In the genomic region with DNA sequence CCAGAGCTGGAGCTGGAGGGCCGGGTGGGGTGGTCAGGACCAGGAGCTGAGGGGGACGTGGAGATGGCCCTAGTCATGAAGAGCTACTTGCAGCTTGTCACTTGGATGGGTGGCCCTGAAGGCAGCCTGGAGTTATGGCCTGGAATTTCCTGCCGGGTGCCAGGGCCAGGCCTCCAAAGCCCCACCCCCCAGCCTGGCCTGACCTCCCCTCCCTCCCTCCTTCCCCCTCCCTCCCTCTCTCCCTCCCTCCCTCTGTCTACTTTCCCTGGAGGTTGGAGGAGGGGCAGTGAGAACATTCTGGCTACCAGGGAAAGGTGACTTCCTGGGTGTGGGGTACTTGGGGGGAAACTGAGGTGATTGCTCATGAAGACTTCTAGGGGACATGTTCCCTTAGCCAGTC, we compare ENCODE assay signal across 9 mouse cellular contexts. TPM values are rescaled to one million over a fixed set of nuclear protein-coding genes. Genes with fewer than 3 reads are reported as not detected.
DNase-seq lines count a peak whose midpoint lies in the region; ATAC-seq and TF ChIP-seq lines count a peak whose summit lies in the region.
"Had no signal": no experiment of that assay in that cellular context is flagged by ENCODE, and none has a peak within 500 bp of the region (broad histone marks: within the 10 kb centered on the region; RNA-seq: fewer than 3 reads in every experiment).

No protein-coding gene starts in this region.

- peak overlapping the region; percentile 44 for H3K4me3 ChIP-seq in cerebellum, adult 2 months (replicated peaks; ENCODE audit: insufficient read depth, low read depth, low read length)
- peak overlapping the region; percentile 98 for H3K4me3 ChIP-seq in kidney, embryonic 15.5 days (replicated peaks)

- no peaks in the 10 kb centered on the region for H3K27me3 ChIP-seq in cerebellum, adult 2 months (ENCODE audit: control insufficient read depth, insufficient read depth, low read length)
- H3K27me3 ChIP-seq in kidney, embryonic 15.5 days, result no peaks in the 10 kb centered on the region

- H3K9ac ChIP-seq in kidney, embryonic 15.5 days, result peak overlapping the region; percentile 95

- TF ChIP-seq CTCF in cerebellum, adult 2 months (IDR thresholded peaks at IDR 0.05; ENCODE audit: borderline replicate concordance, insufficient read depth, low read depth, low read length), result no peak

- 19% methylated on average over 3 of the region's 3 CpGs for WGBS in cerebellum, adult 2 months
- WGBS in kidney, embryonic 15.5 days, result 8% methylated on average over 3 of the region's 3 CpGs

- peak overlapping the region; percentile 87 for H3K4me2 ChIP-seq in kidney, embryonic 15.5 days

- H3K36me3 ChIP-seq in kidney, embryonic 15.5 days, result no peaks in the 10 kb centered on the region

- ATAC-seq in kidney, embryonic 15.5 days (replicated peaks; ENCODE audit: low FRiP score), result no peak
- ATAC-seq in megakaryocyte progenitor cell, adult 5-6 weeks (replicated peaks; ENCODE audit: poor library complexity), result no peak

- H3K27ac ChIP-seq in cerebellum, adult 2 months (ENCODE audit: insufficient read depth, low read length), result peak overlapping the region; percentile 60
- H3K27ac ChIP-seq in kidney, embryonic 15.5 days, result peak overlapping the region; percentile 91

- H3K4me1 ChIP-seq in cerebellum, adult 2 months (ENCODE audit: control insufficient read depth, insufficient read depth, low read length), result peaks cover 58% of the 10 kb centered on the region
- H3K4me1 ChIP-seq in kidney, embryonic 15.5 days, result peaks cover 83% of the 10 kb centered on the region

- H3K9me3 ChIP-seq in kidney, embryonic 15.5 days (replicated peaks), result no peaks in the 10 kb centered on the region

- TF ChIP-seq POLR2A in cerebellum, adult 2 months (IDR thresholded peaks at IDR 0.05; ENCODE audit: borderline replicate concordance, insufficient read depth, low read length), result no peak

- peak in 1 of 2 experiments; percentile 32 for DNase-seq in cerebellum, adult 2 months
- no peak for DNase-seq in cerebellum, adult 11 months
- DNase-seq in adrenal gland, postnatal 25 days, result peak; percentile 74
- peak; percentile 41 to 58 for DNase-seq in heart, adult 9 months (ENCODE audit: low spot score in 2 of 2)
- DNase-seq in lung, postnatal 10 days, result peak; percentile 83
- no peak for DNase-seq in cerebellum, adult 9-10 months

RNA-seq across cellular contexts. Expression of a gene that starts 3.7 kb away (rescaled TPM):
- polyA plus RNA-seq in cerebellum, adult 2 months (2012; rRNA removed), result 22.0 and 22.3 TPM in 2 replicates
- total RNA-seq in adrenal gland, postnatal 25 days (2021), result 56.0 and 82.0 TPM in 2 replicates
- 11.3 and 11.7 TPM in 2 replicates for polyA plus RNA-seq in kidney, embryonic 15.5 days (2015; fragmentation: Nextera tagmentation; extraction: Ambion mirVana)
- 4.3 and 4.5 TPM in 2 replicates for total RNA-seq in megakaryocyte progenitor cell, adult 5-6 weeks (2015)
- 1.6 and 1.8 TPM in 2 replicates for total RNA-seq in megakaryocyte progenitor cell, adult 5-6 weeks (2017)

RNA-seq across cellular contexts. Expression of a gene that starts 31.6 kb away (rescaled TPM):
- 0.13 TPM in 1 of 2 replicates, not detected in the other for polyA plus RNA-seq in cerebellum, adult 2 months (2012; rRNA removed)
- not detected in 2 replicates for total RNA-seq in adrenal gland, postnatal 25 days (2021)
- polyA plus RNA-seq in kidney, embryonic 15.5 days (2015; fragmentation: Nextera tagmentation; extraction: Ambion mirVana), result 0.60 and 2.5 TPM in 2 replicates
- total RNA-seq in megakaryocyte progenitor cell, adult 5-6 weeks (2015), result not detected in 2 replicates
- not detected in 2 replicates for total RNA-seq in megakaryocyte progenitor cell, adult 5-6 weeks (2017)
- total RNA-seq: common myeloid progenitor, adult 5-6 weeks had no signal

RNA-seq across cellular contexts. Expression of a gene that starts 45.4 kb away (rescaled TPM):
- polyA plus RNA-seq in cerebellum, adult 2 months (2012; rRNA removed), result not detected in 2 replicates
- not detected in 2 replicates for total RNA-seq in adrenal gland, postnatal 25 days (2021)
- polyA plus RNA-seq in kidney, embryonic 15.5 days (2015; fragmentation: Nextera tagmentation; extraction: Ambion mirVana), result not detected in 2 replicates
- total RNA-seq in megakaryocyte progenitor cell, adult 5-6 weeks (2015), result not detected in 2 replicates
- not detected in 2 replicates for total RNA-seq in megakaryocyte progenitor cell, adult 5-6 weeks (2017)
- total RNA-seq: common myeloid progenitor, adult 5-6 weeks had no signal

Comparison
In these comparisons a context has a peak if more than half of its experiments do, and no peak if none do; other contexts are left out.
1. DNase-seq: peak in adrenal gland, postnatal 25 days (single experiment), heart, adult 9 months (2 of 2) and lung, postnatal 10 days (single experiment); none in cerebellum, adult 11 months (single experiment) and cerebellum, adult 9-10 months (single experiment).
2. RNA of a gene that starts 3.7 kb away (total RNA-seq): 56.0 to 82.0 TPM in adrenal gland, postnatal 25 days; 1.6 to 4.5 TPM in megakaryocyte progenitor cell, adult 5-6 weeks; every median in the first group is over 10 times any median in the second.